Mouse (Mus musculus) cerebral cortex, adult 2 months (tissue): Measurements from ENCODE around the gene Kif27.

Experiments used
- WGBS: fragments of 180-500 bp; shearing (Covaris S2); methylation state at CpG from one replicate; pipeline ENCODE4 v1.1.7; 2018; 5-methylcytosine and 5-hydroxymethylcytosine counted together

Kif27 gene

GRCm38 (mm10) chr13:58276256-58276655, 82.7 kb downstream of the Kif27 start:
- WGBS: 84% methylated on average over 10 of the region's 10 CpGs

- 89% methylated on average over 8 of the region's 8 CpGs for WGBS
Observed at GRCm38 (mm10) chr13:58275599-58275998, 83.3 kb downstream of the Kif27 start, which contains the start of gene Gkap1. Gene Gkap1, minus strand, starts transcription at chr13:58275699.

- WGBS: 29% methylated on average over 9 of the region's 9 CpGs
Observed at GRCm38 (mm10) chr13:58275076-58275475, 83.8 kb downstream of the Kif27 start.

GRCm38 (mm10) chr13:58274259-58274991, 84.5 kb downstream of the Kif27 start:
- WGBS: under 1% methylated on average over 84 of the region's 84 CpGs

- WGBS: under 1% methylated on average over 111 of the region's 115 CpGs
Observed at GRCm38 (mm10) chr13:58273411-58274258, 85.3 kb downstream of the Kif27 start.

GRCm38 (mm10) chr13:58266864-58267263, 92.1 kb downstream of the Kif27 start:
- 89% methylated on average over 3 of the region's 3 CpGs for WGBS

GRCm38 (mm10) chr13:58263546-58263945, 95.4 kb downstream of the Kif27 start:
- 90% methylated on average over 8 of the region's 8 CpGs for WGBS

GRCm38 (mm10) chr13:58261674-58262073, 97.2 kb downstream of the Kif27 start:
- WGBS: 87% methylated on average over 4 of the region's 4 CpGs

- 94% methylated on average over 1 of the region's 1 CpGs for WGBS
Observed at GRCm38 (mm10) chr13:58253268-58253667, 105.7 kb downstream of the Kif27 start.

GRCm38 (mm10) chr13:58248957-58249356, 110.0 kb downstream of the Kif27 start:
- WGBS: 98% methylated on average over 5 of the region's 5 CpGs
